Mouse (Mus musculus) activated CD4-positive, CD25-positive, alpha-beta regulatory T cell (primary cell): ENCODE measurements around the gene Bcl2l14. TPM values are rescaled to one million over a fixed set of nuclear protein-coding genes. Genes with fewer than 3 reads are reported as not detected.

Experiments used
- polyA plus RNA-seq, 2 experiments: library from polyadenylated mRNA; unstranded; fragments of 100-300 nt; shearing (Covaris generic); gene quantifications; one replicate each; pipeline ENCODE4 v1.2.1; 2017

The Bcl2l14 gene
- polyA plus RNA-seq: 1 to 10 TPM; 2.4 to 4.5 TPM

DNA sequence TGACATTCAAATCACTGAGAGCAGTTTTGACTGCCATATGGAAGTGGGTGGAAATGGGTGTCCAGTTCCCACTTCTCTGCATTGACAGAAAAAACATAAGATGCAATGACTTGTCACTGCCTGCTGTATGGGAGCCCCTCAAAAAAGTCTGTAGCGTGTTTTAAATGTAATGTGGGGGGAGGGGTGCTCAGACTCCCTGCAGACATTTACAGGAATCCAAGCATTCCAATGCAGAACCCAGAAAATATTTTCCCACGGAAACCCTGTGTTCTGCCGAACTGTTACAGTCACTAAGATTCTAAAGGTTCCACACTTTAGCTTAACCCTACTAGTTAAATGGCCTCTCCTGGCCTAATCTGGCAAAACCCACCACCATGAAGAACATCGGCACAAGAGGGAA, at the start of gene Bcl2l14:
Gene Bcl2l14 (plus strand): TSS at position 301 of the 400 bp plus-strand sequence.

Other genes starting within 250 kb of the Bcl2l14 start
- 10 to 100 TPM; 17.3 to 19.1 TPM for gene Lrp6, start 170.6 kb downstream of the Bcl2l14 start, polyA plus RNA-seq
- gene Mansc1, start 236.2 kb downstream of the Bcl2l14 start, polyA plus RNA-seq: 1 to 10 TPM; 3.3 to 4.5 TPM
- 10 to 100 TPM; 27.9 to 36.5 TPM for gene Borcs5, start 243.2 kb downstream of the Bcl2l14 start, polyA plus RNA-seq